Mouse (Mus musculus) spleen, adult 12 weeks (tissue): ENCODE measurements around the gene Slc5a5.
A peak's percentile ranks its signal among the peaks of the same experiment; 100 is the strongest.

Experiments used
- DNase-seq: peaks from one replicate; pipeline ENCODE4 v3.0.0; 2022; ENCODE audit warnings: low spot score

The Slc5a5 gene

GRCm38 (mm10) chr8:70892022-70892895, at the start of gene Slc5a5:
Gene Slc5a5, minus strand, starts transcription at chr8:70892757.
- DNase-seq: no peak

DNA sequence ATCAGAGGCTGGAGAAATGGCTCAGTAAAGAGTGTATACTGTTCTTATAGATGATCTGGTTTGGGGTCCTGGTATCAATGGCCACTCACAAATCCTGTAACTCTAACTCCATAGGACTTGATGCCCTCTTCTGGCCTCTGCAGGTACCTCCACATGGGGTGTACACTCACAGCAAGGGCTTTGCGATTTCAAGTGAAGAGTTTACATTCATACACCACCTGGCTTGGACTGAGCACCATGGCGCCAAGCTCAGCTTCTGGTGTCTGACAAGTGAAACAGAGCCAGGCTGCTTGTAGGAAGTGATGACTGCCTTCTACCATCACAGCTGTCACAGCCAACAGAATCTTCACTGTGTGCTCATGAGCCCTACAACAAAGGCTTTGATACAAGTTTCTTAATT, 48.9 kb upstream of the Slc5a5 start:
- DNase-seq: no peak

DNA sequence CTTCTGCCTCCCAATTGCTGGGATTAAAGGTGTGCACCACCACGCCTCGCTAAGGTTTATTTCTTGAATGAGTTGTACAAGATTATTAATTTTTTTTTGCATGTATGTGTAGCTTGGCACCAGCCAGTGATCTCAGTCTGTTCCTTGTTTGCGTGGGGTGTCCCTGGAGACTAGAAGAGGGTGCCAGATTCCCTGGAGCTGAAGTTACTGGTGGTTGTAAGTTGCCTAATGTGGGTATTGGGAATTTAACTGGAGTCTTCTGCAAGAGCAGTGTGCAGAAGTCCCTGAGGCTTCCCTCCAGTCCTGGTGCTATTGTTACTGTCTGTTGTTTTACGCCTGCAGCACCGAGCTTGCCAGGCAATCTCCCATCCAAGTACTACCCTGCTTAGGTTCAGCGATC, 44.6 kb upstream of the Slc5a5 start:
- DNase-seq: no peak

GRCm38 (mm10) chr8:70934786-70935185, 42.2 kb upstream of the Slc5a5 start:
- DNase-seq: no peak

GRCm38 (mm10) chr8:70933036-70933435, 40.5 kb upstream of the Slc5a5 start:
- no peak for DNase-seq

DNA sequence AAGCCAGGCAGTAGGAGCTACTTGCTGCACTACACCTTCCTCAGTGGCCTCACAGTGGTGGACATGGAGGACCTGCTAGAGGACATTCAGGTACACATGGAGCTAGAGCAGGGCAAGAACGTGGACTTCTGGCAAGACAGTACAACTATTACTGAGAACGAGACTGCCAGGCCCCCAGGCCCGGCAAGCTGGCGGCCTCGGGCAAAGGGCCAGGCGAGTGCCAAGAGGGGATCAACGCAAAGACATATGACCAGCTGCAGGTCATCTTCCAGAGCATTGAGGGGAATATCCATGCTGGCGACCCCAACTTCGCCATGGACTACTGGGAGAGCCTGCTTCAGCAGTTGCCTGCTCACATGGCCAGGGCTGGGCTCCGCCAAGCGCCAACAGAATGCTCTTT, 39.2 kb upstream of the Slc5a5 start:
- DNase-seq: no peak

DNA sequence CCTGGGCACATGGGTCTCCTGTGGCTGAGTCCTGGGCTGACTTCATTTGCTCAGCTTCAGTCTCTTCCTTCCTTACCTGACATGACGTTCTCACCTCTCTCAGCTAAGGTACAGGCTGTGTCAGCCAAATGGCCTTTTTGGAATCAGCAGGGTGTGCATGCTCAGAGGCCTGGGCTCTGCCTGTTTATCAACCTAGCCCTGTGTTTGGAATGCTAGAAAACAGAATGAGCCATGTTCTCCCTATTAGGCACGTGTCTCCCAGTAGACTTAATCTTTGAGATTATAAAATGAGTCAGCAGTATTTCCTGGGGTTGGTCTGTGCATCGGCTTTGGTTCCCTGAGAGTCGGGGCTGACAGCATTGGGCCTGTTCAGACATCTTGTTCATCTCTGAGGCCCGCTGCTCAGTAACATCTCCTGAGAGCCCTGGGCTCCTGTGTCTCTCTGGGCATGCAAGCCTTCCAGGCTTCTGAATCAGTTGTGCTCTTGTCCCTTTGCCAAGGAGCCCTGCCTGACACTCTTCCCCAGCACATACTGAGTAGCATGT, 36.3 kb upstream of the Slc5a5 start:
- DNase-seq: no peak

DNA sequence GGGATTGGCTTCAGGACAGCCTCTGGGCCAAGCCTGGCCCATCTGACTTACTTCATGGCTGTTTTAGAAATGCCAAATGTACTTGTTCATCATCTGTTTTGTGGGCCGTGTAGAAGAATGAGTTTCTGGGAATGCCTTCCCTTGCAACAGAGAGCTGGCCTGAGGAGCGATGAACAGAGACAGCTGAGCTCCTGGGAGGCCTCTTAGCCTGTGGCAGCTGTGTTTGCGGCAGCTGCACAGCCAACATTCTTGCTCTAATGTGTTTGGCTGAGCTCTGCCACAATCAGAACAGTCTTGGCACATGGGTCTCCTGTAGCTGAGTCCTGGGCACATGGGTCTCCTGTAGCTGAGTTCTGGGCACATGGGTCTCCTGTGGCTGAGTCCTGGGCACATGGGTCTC, 35.5 kb upstream of the Slc5a5 start:
- DNase-seq: no peak

- no peak for DNase-seq
Measured at GRCm38 (mm10) chr8:70926396-70926795, 33.8 kb upstream of the Slc5a5 start.

- no peak for DNase-seq
Measured at GRCm38 (mm10) chr8:70925754-70926153, 33.2 kb upstream of the Slc5a5 start.

DNA sequence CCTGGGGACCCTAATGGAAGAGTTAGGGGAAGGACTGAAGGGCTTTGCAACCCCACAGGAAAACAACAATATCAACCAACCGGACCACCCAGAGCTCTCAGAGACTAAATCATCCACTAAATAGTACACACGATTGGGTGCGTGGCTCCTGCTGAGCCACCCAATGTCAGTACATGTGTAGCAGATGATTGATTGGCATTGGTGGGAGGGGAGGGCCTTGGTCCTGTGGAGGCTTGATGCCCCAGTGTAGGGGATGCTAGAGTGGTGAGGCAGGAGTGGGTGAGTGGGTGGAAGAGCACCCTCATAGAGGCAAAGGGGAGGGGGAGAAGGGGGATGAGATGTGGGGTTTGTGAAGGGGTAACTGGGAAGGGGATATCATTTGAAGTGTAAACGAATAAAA, 31.6 kb upstream of the Slc5a5 start:
- no peak for DNase-seq

- no peak for DNase-seq
Measured at GRCm38 (mm10) chr8:70920049-70920922, 27.7 kb upstream of the Slc5a5 start.

DNA sequence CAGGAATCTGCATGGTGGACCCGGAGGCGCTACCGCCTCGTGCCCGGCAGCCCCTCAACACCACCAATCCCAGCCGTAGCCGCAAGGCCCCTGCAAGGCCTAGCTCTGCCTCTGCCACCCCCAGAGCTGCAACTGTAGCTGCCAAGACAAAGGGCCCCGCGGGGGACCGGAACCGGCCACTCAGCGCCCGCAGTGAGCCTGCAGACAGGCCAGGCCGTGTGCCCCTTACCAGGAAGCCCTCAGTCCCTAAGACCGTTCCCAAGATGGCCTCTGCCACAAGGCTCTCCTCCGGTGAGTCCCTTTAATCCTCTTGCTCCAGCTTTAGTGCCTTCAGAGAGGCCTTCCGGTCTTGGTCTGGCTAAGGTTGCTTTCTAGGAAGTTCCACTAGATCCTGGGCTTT, 22.1 kb upstream of the Slc5a5 start:
- DNase-seq: no peak

- no peak for DNase-seq
Measured at GRCm38 (mm10) chr8:70913523-70913922, 21.0 kb upstream of the Slc5a5 start.

DNA sequence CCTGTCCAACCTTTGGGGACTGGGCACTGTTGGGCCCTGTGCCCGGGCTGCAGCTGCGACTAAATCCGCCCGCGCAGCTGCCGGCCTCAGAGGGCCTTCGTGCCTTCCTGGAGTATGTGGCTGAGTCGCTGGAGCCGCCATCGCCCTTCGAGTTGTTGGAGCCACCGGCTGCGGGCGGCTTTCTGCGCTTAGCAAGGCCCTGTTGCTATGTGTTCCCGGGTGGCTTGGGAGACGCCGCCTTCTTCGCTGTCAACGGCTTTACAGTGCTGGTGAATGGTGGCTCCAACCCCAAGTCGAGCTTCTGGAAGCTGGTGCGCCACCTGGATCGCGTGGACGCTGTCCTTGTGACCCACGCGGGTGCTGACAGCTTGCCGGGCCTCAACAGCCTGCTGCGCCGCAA, 20.4 kb upstream of the Slc5a5 start:
- no peak for DNase-seq

- DNase-seq: no peak
Measured at GRCm38 (mm10) chr8:70911596-70911995, 19.0 kb upstream of the Slc5a5 start.

- DNase-seq: no peak
Measured at GRCm38 (mm10) chr8:70907518-70907917, 15.0 kb upstream of the Slc5a5 start.

DNA sequence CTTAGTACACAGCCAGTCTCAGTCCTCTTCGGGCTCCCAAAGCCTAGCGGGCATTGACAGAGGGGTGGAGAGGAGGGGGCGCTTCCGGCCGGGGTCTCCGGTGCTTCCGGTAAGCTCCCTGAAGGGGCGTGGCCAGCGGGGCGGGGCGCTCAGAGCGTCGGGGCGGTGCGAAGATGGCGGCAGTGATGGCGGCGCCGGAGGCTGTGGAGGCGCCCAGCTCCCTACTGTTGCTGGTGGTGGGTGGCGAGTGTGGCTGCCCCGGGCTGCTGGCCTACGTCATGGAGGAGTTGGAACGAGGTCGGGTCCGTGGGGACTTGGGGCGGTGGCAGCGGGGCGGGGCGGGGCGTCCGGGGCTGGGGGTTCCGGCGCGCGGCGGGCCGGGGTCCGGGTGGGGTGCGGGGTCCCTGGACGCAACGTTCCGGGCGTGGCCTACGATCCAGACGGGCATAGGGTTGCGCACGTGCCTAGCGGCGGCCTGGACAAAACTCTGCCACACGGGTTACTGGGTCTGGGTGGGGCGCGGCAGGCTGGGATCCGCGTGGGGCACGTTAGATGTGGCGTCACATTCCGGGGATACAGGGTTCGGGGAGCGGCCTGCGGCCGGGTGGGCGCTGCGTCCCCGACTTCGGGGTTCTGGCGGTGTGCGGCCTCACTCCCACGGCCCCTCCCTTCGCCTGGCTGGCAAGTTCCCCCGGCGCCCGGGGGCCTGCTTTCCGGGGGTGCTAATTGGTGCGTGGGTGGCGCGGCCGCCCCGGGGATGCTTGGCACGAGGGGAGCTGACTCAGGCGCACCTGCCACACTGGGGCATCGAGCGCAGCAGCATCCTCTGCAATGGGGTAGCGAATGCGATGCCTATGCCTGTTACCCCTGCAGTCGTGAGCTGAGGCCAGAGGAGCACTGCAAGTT, 13.5 kb upstream of the Slc5a5 start, which contains the start of gene Map1s:
TSS of gene Map1s (plus strand) at position 102 of the 906 bp plus-strand sequence.
- peak; percentile 58 for DNase-seq

DNA sequence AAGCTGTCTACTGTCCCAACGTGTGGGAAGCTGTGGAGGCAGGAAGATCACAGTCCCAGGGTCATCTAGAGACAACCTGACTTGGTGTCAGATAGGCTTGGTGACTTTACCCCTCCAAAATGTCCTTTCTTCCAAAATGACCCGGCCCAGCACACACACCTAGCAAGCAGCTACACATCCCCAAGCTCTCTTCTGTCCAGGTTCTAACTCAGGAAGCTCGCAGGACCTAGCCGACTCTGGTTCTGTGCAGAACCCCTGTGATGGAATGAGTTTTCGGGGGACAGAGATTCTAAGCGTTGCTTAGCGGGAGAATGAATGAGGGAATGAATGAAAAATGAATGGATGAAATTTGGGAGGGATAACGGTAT, 12.9 kb upstream of the Slc5a5 start:
- no peak for DNase-seq

GRCm38 (mm10) chr8:70904532-70904931, 12.0 kb upstream of the Slc5a5 start:
- DNase-seq: no peak

GRCm38 (mm10) chr8:70903582-70903981, 11.0 kb upstream of the Slc5a5 start:
- DNase-seq: no peak

DNA sequence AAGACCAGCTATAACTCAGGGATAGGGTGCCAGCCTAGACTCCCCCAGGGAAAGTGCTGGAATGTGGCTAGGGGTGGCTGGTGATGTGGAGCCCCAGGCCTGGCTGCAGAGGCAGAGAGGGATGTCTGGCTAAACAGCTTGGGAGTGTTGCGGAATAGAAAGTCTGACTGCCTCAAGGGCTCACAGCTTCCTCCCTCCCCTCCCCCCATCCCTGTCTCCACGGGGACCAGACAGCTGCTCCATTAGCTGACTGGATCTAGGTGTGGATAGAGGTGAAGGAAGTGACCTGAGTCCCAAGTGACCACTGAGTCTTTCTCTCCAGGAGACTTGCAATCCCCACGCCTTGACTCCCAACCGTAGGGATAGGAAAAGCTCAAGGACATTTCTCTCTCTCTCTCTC, 10.6 kb upstream of the Slc5a5 start:
- DNase-seq: no peak
